Mouse (Mus musculus): ENCODE measurements around the gene Arhgap32.

Arhgap32 gene

GRCm38 (mm10) chr9:32204450-32204990 lies 88.6 kb downstream of the Arhgap32 start:
- DNase-seq = no peak

GRCm38 (mm10) chr9:32207133-32207532 lies 91.2 kb downstream of the Arhgap32 start:
- DNase-seq = no peak

GRCm38 (mm10) chr9:32208071-32208470 lies 92.1 kb downstream of the Arhgap32 start:
- no peak for DNase-seq

DNA sequence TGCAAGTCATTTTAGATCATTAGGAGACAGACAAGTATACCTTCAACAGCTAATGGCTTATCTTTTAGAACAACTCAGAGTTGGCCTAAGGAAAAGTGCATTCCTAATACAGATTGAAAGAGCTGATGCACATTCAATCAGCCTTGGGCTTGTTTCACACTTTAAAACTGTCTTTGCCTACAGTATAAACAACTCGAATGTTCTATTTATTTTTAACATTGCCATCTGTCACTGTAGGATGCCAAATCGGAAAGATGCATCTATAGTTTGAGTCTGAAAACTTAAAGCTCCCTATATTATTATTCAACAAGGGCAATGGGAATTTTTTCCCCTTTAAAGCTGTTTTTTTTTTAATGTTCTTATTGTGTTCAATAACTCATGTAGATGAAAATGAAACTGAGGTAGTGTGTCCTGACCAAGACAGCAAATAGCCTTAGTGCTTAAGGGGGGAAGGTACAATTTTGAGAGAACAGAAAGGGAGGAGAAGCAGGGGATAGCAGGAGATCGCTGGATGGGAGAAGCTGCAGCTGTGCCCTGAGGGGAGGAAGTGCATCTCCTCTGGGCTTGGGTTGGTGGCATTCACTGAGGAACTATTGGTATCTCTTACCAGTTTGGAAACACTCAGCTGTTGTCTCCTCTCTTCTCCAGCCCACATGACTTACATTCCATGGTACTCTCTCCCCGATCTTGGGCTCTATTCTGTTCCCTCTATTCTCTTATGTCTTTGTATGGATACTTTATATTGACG lies 101.1 kb downstream of the Arhgap32 start:
- no peak for DNase-seq

DNA sequence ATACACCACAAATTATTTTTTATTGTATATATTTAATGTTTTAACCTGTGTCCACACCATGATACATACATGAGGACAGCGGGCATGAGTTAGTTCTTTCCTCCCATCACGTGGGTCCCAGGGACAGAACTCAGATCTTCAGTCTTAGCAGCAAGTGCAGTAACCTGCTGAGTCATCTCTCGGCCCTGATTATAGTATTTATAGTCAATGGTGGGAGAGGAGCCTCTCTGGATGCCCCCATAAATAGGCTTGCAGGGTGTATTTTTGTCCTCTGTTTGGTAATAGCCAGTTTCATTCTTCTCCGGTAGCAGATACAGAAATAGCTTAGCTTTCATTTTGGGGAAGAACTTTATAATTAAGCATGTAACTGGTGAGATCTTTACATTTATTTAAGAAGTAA lies 103.5 kb downstream of the Arhgap32 start:
- DNase-seq = no peak

DNA sequence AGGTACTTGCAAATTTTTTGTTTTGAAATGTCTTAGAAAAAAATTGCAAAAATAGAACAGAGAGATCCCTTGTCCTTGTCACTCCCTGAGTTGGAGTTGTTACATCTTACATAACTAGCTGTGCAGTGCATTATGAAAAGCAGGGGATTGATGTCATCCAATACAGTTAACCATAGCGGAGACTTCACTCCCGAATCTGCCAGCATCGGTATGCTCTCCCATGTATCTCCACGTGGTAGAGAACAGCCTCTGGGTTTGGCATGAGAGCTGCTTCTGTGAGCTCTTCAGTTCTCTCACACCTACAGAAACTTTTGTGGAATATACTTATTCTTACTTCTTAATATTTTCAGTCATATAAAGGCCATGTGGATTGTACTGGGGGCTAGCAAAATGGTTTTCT lies 106.2 kb downstream of the Arhgap32 start:
- no peak for DNase-seq

DNA sequence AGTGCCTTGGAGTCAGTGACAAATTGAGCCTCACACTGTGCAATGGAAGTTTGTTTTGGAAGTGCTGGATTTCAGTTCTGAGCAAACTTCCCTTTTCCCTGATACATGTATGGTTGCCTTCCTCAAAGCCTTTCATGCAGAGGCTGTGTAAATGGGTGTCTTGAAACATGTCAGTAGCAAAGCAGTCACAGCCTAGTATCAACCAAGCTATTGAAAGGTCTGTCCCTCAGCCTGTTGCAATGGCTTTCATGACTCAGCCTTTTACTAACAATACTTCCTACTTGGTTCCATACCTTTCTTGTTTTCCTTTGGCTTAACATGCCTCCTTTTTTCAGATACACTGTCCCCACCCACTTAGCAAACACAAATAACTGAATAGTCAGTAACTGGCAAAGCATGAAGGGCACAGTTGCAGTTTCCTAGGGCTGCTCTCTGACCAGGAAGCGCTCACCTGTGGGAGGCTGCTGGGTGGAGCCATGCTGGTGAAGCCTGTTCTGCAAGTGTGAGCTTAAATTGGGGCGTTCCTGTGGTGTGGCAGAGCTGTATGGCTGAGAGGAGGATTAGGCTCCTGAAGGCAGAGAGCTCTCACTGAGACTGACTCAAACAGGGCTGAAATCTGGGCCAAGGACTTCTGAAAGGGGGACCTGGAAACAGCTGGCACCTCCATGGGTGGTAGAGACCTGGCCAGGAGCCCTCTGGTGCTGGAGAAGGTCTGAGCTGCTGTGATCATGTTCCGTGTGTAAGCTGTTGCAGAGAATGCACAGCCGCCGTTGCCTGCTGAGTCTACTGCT lies 108.0 kb downstream of the Arhgap32 start:
- DNase-seq = peak; percentile 73 to 89

- no peak for DNase-seq
Measured at GRCm38 (mm10) chr9:32224937-32225336, 109.0 kb downstream of the Arhgap32 start.

DNA sequence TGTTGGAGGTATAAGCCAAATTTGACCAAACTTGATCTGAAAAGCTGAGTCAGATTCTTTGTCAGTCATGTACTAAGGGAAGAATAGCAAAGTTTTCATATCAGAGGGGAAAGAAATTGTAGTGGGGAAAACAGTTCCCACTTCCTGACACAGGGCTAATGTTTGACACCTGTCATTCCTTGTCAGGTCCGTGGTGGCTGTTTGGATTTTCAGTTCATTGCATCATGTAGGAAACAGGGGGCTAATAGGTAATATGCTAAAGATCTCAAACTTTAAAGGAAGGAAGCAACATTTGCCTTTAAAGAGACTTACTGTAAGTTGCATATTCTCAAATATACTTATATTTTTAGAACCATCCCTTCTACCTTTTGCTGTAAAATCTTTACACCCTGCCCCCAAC lies 109.6 kb downstream of the Arhgap32 start:
- no peak for DNase-seq

GRCm38 (mm10) chr9:32227034-32227433 lies 111.1 kb downstream of the Arhgap32 start:
- no peak for DNase-seq

DNA sequence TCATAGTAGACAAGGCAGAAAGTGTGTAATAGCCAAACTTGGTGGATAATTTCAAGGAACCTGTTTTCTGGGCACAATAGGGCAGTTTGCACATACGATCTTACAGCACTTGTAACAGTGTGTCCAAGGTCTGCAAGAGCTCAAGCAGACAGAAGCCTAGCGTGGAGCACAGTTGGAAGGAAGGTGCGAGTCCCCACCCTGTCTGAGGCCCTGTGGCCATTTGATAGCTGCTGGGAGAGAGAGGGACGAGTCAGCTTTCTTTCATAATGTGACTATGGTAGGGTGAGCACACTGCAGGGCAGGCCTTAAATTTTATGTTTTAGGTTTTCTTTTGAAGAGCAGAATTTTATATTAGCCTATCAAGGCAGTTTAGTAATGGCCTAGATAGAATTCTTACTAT lies 117.7 kb downstream of the Arhgap32 start:
- DNase-seq = no peak

DNA sequence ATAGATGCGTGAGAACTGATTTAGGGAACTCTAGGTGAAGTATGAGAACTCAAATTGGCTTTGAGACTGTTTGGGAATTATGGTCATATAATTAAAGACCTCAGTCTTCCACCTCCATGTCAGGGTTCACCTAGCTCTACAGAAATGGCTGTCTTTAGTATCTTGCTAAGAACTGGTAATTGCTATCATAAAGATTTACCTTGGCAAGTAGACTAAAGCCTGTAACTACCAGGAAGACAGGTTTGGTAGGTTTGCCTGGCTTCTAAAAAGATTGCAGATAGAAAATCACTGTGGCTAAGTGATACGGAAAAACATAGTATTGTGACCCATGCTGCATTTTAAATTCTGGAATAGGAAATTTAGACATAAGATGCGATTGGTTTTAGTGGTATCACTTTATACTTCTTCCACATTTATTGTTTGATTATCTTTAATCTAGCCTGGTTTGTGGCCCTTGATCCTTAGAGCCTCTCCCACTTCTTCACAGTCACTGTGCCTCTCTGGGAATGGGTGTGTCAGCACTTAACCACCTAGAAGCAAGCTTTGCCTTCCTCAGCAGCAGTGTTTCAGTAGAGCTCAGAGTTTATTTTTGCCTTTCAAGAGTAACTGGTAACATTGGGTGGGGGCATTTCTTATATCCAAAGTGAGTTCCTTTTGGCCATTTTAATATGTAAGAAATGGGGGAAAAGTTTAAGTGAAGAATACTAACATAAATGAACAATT lies 119.0 kb downstream of the Arhgap32 start:
- no peak for DNase-seq

GRCm38 (mm10) chr9:32238899-32239298 lies 123.0 kb downstream of the Arhgap32 start:
- DNase-seq = no peak

- DNase-seq = peak in 1 of 2 experiments; percentile 52
Measured at GRCm38 (mm10) chr9:32239427-32239826, 123.5 kb downstream of the Arhgap32 start.

DNA sequence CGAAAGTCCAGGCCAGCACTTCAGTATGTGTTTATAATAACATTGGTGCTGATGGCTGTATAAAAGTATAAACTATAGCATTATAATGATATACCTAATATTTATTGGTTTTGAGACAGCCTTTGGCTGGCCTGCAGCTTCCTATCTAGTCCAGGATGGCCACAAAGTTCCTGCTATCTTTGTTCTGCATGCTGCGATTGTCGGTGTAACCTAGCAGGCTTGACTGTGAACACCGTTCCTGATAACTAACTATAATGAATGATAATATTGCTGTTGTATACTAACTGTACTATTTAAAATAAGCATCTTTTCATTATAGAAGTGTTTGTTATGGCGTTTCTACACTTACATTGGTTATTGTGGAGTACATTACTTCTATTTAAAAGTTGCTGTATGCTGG lies 124.5 kb downstream of the Arhgap32 start:
- no peak for DNase-seq

DNA sequence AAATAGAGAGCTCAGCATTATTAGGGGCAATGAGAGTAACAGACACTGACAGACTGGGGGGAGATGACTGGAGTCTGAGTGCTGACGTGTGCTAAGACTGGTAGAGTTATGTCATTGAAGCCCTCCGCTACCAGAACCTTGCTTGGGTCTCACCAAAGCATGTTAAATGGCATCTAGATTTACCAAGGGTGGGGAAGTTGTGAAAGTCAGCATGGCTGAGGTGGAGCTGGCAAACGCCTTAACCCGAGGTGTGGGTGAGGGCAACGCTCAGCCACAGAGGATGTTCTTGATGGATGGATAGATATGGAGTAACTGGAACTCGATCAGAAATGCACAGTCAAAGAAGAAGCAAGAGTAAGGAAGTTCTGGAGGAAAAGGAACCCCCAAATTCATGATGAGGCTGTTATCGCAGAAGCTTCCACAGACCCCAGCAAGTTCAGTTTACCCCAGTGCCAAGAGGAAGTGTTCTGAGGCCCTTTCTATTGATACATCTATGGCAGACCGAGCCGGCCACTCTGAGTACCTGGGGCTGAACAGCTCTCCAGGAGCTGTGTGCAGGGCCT lies 125.8 kb downstream of the Arhgap32 start:
- DNase-seq = no peak

DNA sequence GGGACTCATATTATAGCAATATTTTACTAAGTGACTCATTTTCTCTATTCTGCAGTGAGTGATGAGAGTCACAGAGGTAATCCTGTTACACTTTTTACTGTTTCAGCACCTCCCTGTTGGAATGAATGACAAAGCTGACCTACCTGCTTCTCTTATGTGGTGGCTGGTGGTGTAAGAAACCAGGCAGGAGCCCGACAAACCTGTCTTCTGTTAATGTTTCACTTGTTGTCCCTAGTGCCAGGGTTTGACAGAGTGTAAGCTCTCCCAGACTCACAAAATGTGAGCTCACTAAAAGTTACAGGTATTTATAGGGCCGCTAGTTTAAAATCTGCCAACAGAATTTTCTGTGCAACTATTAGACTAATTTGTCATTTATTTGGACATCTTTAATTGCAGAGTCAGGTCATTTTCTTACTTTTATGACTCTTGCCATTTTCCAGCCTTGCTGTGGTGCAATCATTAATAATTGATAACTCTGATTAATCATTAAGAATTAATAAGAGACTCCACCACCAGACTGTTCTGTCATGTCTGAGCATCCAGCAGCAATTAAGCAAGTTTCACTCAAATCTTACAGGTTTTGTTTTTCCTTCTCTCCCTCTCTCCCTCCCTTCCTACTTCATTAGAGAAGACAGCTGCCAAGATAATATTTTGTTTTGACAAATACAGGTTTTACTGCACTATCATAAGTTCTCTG lies 127.1 kb downstream of the Arhgap32 start:
- DNase-seq = peak; percentile 73 to 80

GRCm38 (mm10) chr9:32245237-32245636 lies 129.3 kb downstream of the Arhgap32 start:
- peak in 1 of 2 experiments; percentile 33 for DNase-seq

- no peak for DNase-seq
Measured at GRCm38 (mm10) chr9:32246123-32246716, 130.3 kb downstream of the Arhgap32 start.

DNA sequence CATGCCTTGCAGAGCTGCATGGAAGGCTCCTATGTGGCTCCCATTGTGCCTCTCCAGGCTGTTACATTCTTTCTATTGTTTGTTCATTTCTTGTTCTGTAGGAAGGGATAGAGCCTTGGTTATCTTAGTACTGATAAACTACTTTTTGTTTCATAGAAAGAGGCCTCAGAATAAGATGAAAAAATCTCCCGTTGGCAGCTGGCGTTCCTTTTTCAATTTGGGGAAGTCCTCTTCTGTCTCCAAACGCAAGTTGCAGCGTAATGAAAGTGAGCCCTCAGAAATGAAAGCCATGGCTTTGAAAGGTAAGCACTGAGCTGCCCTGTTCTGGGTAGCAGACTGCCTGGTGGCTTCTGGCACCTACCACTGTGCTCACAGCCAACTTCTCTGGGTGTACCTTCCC lies 134.6 kb downstream of the Arhgap32 start:
- no peak for DNase-seq

DNA sequence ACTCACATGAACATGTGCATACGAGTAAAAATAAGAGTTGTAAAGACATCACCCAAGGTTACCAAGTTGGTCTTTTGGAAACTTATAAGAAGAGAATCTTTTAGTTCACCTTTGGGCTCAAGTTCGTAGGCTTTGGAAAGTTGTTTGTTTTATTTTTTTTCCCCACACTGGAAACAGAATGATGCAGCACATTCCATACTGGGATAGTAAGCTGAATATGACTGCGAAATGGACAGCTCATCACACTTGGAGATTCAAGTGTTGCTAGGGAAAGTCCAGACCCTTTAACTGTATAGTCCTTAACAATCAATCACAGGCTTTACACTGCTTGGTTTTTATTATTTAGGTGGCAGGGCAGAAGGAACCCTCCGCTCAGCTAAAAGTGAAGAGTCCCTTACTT lies 137.8 kb downstream of the Arhgap32 start:
- no peak for DNase-seq

- no peak for DNase-seq
Measured at GRCm38 (mm10) chr9:32257365-32257764, 141.4 kb downstream of the Arhgap32 start.
